Mouse (Mus musculus): ENCODE results near the gene Gm21762.
"Not testable (repeated sequence)": the region's sequence is repeated elsewhere in the genome, so short reads cannot be mapped to it uniquely, and the experiment has no call there.

DNA sequence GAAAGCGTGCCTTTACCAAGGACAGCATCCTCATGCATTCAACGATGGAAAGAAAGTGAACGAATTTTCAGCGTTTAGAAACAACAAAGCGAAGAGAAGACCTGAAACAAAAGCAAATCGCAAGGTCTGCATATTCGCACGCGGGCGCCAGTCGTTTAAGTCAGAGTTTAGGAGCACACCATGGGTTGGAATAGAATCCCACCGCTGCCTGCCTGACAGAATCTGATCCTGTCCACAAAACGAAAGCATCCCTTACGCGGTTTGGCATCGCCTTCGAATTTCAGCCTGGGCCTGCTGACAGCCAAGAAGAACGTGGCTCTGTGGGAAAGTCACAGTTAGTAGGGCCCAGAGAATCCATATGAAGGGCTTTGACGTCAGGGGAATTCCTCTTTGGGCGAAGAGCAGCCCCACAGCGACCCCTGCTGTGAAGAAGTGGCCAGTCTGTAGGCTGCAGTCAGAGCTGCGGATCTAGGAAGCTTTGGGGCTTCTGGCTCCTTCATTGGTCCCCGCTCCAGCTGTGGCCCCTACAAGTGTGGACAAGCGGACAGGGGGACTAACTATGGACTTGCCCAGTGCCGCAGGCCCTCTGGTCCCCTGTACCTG, 16.8 kb upstream of the Gm21762 start:
- not testable (repeated sequence) for TF ChIP-seq POLR2A (IDR thresholded peaks at IDR 0.05; ENCODE audit: borderline replicate concordance, insufficient read depth, low read length); CTCF (IDR thresholded peaks at IDR 0.05; ENCODE audit: borderline replicate concordance, insufficient read depth, low read depth, low read length)
